Mouse (Mus musculus) liver, embryonic 13.5 days (tissue): Measurements from ENCODE around the gene Nod1. TPM values are rescaled to one million over a fixed set of nuclear protein-coding genes. Genes with fewer than 3 reads are reported as not detected.
A peak's percentile ranks its signal among the peaks of the same experiment; 100 is the strongest.
"Not testable (repeated sequence)": the region's sequence is repeated elsewhere in the genome, so short reads cannot be mapped to it uniquely, and the experiment has no call there.

Source experiments
- ATAC-seq: fragments of 200-750 bp; cut with Nextera tagmentation; 2 replicates; pipeline ENCODE4 v1.8.0; 2017; ENCODE audit warnings: low read depth, mild to moderate bottlenecking, moderate number of reproducible peaks, moderate library complexity
- DNase-seq: peaks from one replicate; pipeline ENCODE4 v3.0.0; 2022
- H3K27ac ChIP-seq: fragments of 300-500 bp; sonication (generic); 2 replicates; pipeline ENCODE4 v1.5.1; 2015; ENCODE audit warnings: moderate library complexity, mild to moderate bottlenecking, inconsistent platforms
- H3K27me3 ChIP-seq: fragments of 300-500 bp; sonication (generic); 2 replicates; pipeline ENCODE4 v1.6.1; 2015; ENCODE audit warnings: mild to moderate bottlenecking, inconsistent platforms
- H3K36me3 ChIP-seq: fragments of 300-500 bp; sonication (generic); 2 replicates; pipeline ENCODE4 v1.6.1; 2015; ENCODE audit warnings: mild to moderate bottlenecking, inconsistent platforms
- H3K4me1 ChIP-seq: fragments of 300-500 bp; sonication (generic); replicated peaks from 2 replicates; pipeline ENCODE4 v1.6.1; 2015; ENCODE audit warnings: inconsistent platforms
- H3K4me2 ChIP-seq: fragments of 300-500 bp; sonication (generic); 2 replicates; pipeline ENCODE4 v1.6.1; 2015; ENCODE audit warnings: inconsistent platforms, mild to moderate bottlenecking, moderate library complexity
- H3K4me3 ChIP-seq: fragments of 300-500 bp; sonication (generic); replicated peaks from 2 replicates; pipeline ENCODE4 v1.5.1; 2015; ENCODE audit warnings: mild to moderate bottlenecking, inconsistent platforms
- H3K9ac ChIP-seq: fragments of 300-500 bp; sonication (generic); 2 replicates; pipeline ENCODE4 v1.6.1; 2015; ENCODE audit warnings: mild to moderate bottlenecking, inconsistent platforms
- H3K9me3 ChIP-seq: fragments of 300-500 bp; sonication (generic); replicated peaks from 2 replicates; pipeline ENCODE4 v1.6.1; 2016; ENCODE audit warnings: inconsistent platforms
- WGBS: fragments of 180-500 bp; shearing (Covaris S2); methylation state at CpG from one replicate; pipeline ENCODE4 v1.1.7; 2015; ENCODE audit not compliant: insufficient replicate concordance; 5-methylcytosine and 5-hydroxymethylcytosine counted together
- polyA plus RNA-seq: library from polyadenylated mRNA; unstranded; fragments of >200 nt; fragmentation: Nextera tagmentation; extraction: Ambion mirVana; gene quantifications from 2 replicates; pipeline ENCODE4 v1.2.1, GENCODE M21; 2015

Gene Nod1
- polyA plus RNA-seq, 1 experiment from 2014 or later = 1.5 TPM

- Histone ChIP-seq H3K4me2 (no peak overlapping the region), H3K4me3 (no peak overlapping the region), H3K9me3 (no peaks in the 10 kb centered on the region), H3K36me3 (no peaks in the 10 kb centered on the region), H3K9ac (no peak overlapping the region), H3K27ac (no peak overlapping the region), H3K27me3 (no peaks in the 10 kb centered on the region), H3K4me1 (0 out of 2 replicates have a peak, but pooled peaks cover 7% of the 10 kb centered on the region)
- DNase-seq = no peak
- no peak for ATAC-seq
These were observed 16.5 kb downstream of the Nod1 start for GRCm38 (mm10) chr6:54955949-54956348.

- H3K9me3 ChIP-seq = no peaks in the 10 kb centered on the region
- H3K36me3 ChIP-seq = no peaks in the 10 kb centered on the region
- H3K27me3 ChIP-seq = no peaks in the 10 kb centered on the region
- no peak for ATAC-seq
- H3K4me2 ChIP-seq = no peak overlapping the region
- no peak overlapping the region for H3K4me3 ChIP-seq
- 25% methylated on average over 10 of the region's 10 CpGs for WGBS
- no peak for DNase-seq
- H3K4me1 ChIP-seq = 0 out of 2 replicates have a peak, but pooled peaks cover 7% of the 10 kb centered on the region
- peak overlapping the region; percentile 45 for H3K27ac ChIP-seq
- H3K9ac ChIP-seq = no peak overlapping the region
These were observed 17.6 kb downstream of the Nod1 start for GRCm38 (mm10) chr6:54954659-54955414.

- WGBS = 78% methylated on average over 4 of the region's 4 CpGs
- not testable (repeated sequence) for H3K4me2 ChIP-seq, DNase-seq, H3K36me3 ChIP-seq, H3K4me3 ChIP-seq, ATAC-seq, H3K27me3 ChIP-seq, H3K9me3 ChIP-seq, H3K9ac ChIP-seq, H3K27ac ChIP-seq, H3K4me1 ChIP-seq
These were observed 19.0 kb downstream of the Nod1 start for GRCm38 (mm10) chr6:54953399-54953798.

GRCm38 (mm10) chr6:54952542-54952941, 19.9 kb downstream of the Nod1 start:
- Histone ChIP-seq H3K4me1 (0 out of 2 replicates have a peak, but pooled peaks cover 7% of the 10 kb centered on the region), H3K4me3 (no peak overlapping the region), H3K9me3 (no peaks in the 10 kb centered on the region), H3K4me2 (no peak overlapping the region), H3K27me3 (no peaks in the 10 kb centered on the region), H3K36me3 (no peaks in the 10 kb centered on the region), H3K27ac (no peak overlapping the region), H3K9ac (no peak overlapping the region)
- ATAC-seq (no peak), DNase-seq (no peak)
- 76% methylated on average over 3 of the region's 3 CpGs for WGBS

- no peak for ATAC-seq
- Histone ChIP-seq H3K9me3 (no peaks in the 10 kb centered on the region), H3K36me3 (no peaks in the 10 kb centered on the region), H3K4me3 (no peak overlapping the region), H3K27me3 (peaks cover 11% of the 10 kb centered on the region), H3K9ac (no peak overlapping the region), H3K27ac (no peak overlapping the region), H3K4me1 (no peaks in the 10 kb centered on the region), H3K4me2 (no peak overlapping the region)
- no peak for DNase-seq
- 27% methylated on average over 5 of the region's 5 CpGs for WGBS
These were observed 23.7 kb downstream of the Nod1 start for GRCm38 (mm10) chr6:54948682-54949081.

GRCm38 (mm10) chr6:54946241-54946953, 26.0 kb downstream of the Nod1 start:
- no peak overlapping the region for H3K4me2 ChIP-seq
- DNase-seq (no peak), ATAC-seq (no peak)
- H3K4me1 ChIP-seq = no peaks in the 10 kb centered on the region
- H3K27me3 ChIP-seq = peaks cover 22% of the 10 kb centered on the region
- 52% methylated on average over 4 of the region's 4 CpGs for WGBS
- no peak overlapping the region for H3K4me3 ChIP-seq
- no peaks in the 10 kb centered on the region for H3K36me3 ChIP-seq
- no peak overlapping the region for H3K27ac ChIP-seq
- H3K9ac ChIP-seq = no peak overlapping the region
- no peaks in the 10 kb centered on the region for H3K9me3 ChIP-seq

- no peak overlapping the region for H3K27ac ChIP-seq
- WGBS = 77% methylated on average over 16 of the region's 16 CpGs
These were observed 27.9 kb downstream of the Nod1 start for GRCm38 (mm10) chr6:54944551-54944950.

GRCm38 (mm10) chr6:54943753-54944152, 28.7 kb downstream of the Nod1 start:
- ATAC-seq (no peak), DNase-seq (no peak)
- 39% methylated on average over 24 of the region's 24 CpGs for WGBS
- Histone ChIP-seq H3K27ac (no peak overlapping the region), H3K4me1 (peaks cover 10% of the 10 kb centered on the region), H3K27me3 (peaks cover 22% of the 10 kb centered on the region), H3K9me3 (no peaks in the 10 kb centered on the region), H3K9ac (no peak overlapping the region), H3K4me3 (no peak overlapping the region), H3K4me2 (no peak overlapping the region), H3K36me3 (no peaks in the 10 kb centered on the region)

More at GRCm38 (mm10) chr6:54944551-54944950, 27.9 kb downstream of the Nod1 start:
- Histone ChIP-seq H3K4me3 (no peak overlapping the region), H3K36me3 (no peaks in the 10 kb centered on the region), H3K9me3 (no peaks in the 10 kb centered on the region), H3K27me3 (peaks cover 22% of the 10 kb centered on the region), H3K9ac (no peak overlapping the region), H3K4me1 (peaks cover 8% of the 10 kb centered on the region), H3K4me2 (no peak overlapping the region)
- ATAC-seq (no peak), DNase-seq (no peak)

- H3K4me3 ChIP-seq = no peak overlapping the region
These were observed 29.1 kb downstream of the Nod1 start for GRCm38 (mm10) chr6:54943292-54943691.

GRCm38 (mm10) chr6:54941149-54941548, 31.3 kb downstream of the Nod1 start:
- Histone ChIP-seq H3K27ac (no peak overlapping the region), H3K9ac (no peak overlapping the region), H3K4me3 (no peak overlapping the region), H3K27me3 (peaks cover 22% of the 10 kb centered on the region), H3K4me2 (no peak overlapping the region), H3K36me3 (no peaks in the 10 kb centered on the region), H3K9me3 (no peaks in the 10 kb centered on the region), H3K4me1 (peaks cover 10% of the 10 kb centered on the region)
- DNase-seq (no peak), ATAC-seq (no peak)
- 57% methylated on average over 6 of the region's 6 CpGs for WGBS

More at GRCm38 (mm10) chr6:54943292-54943691, 29.1 kb downstream of the Nod1 start:
- H3K4me2 ChIP-seq = no peak overlapping the region
- 61% methylated on average over 16 of the region's 16 CpGs for WGBS
- peaks cover 22% of the 10 kb centered on the region for H3K27me3 ChIP-seq
- DNase-seq = no peak
- H3K4me1 ChIP-seq = peaks cover 10% of the 10 kb centered on the region
- H3K9me3 ChIP-seq = no peaks in the 10 kb centered on the region
- H3K27ac ChIP-seq = no peak overlapping the region
- H3K36me3 ChIP-seq = no peaks in the 10 kb centered on the region
- no peak for ATAC-seq
- no peak overlapping the region for H3K9ac ChIP-seq

- no peaks in the 10 kb centered on the region for H3K9me3 ChIP-seq
- H3K27me3 ChIP-seq = peaks cover 22% of the 10 kb centered on the region
- H3K4me2 ChIP-seq = no peak overlapping the region
- no peaks in the 10 kb centered on the region for H3K36me3 ChIP-seq
- ATAC-seq = no peak
- no peak overlapping the region for H3K27ac ChIP-seq
- peaks cover 10% of the 10 kb centered on the region for H3K4me1 ChIP-seq
- no peak overlapping the region for H3K4me3 ChIP-seq
- DNase-seq = no peak
- 43% methylated on average over 7 of the region's 7 CpGs for WGBS
- no peak overlapping the region for H3K9ac ChIP-seq
These were observed 32.3 kb downstream of the Nod1 start for GRCm38 (mm10) chr6:54940126-54940525.
